Mouse (Mus musculus) MEL (cell line): ENCODE data around the gene Gm20388. TPM values are rescaled to one million over a fixed set of nuclear protein-coding genes. Genes with fewer than 3 reads are reported as not detected.

Experiments
- DNase-seq: peaks from one replicate; pipeline ENCODE4 v3.0.0; 2011; ENCODE audit warnings: low read depth, low spot score
- H3K27ac ChIP-seq: 2 replicates; pipeline ENCODE4 v1.5.1; 2012; ENCODE audit warnings: low read depth, mild to moderate bottlenecking, control low read depth, low read length, moderate library complexity; ENCODE audit not compliant: control insufficient read depth
- H3K27me3 ChIP-seq, 2 experiments: fragments of 150-350 bp in 1 of 2; sonication (generic) in 1 of 2; 2 replicates each; pipeline ENCODE4 v1.6.1; 2012; ENCODE audit warnings: low read length in 2 of 2, mild to moderate bottlenecking in 2 of 2, improper control_type of control experiment in 1 of 2, moderate library complexity in 1 of 2; ENCODE audit not compliant: insufficient read depth in 2 of 2, control insufficient read depth in 1 of 2
- H3K36me3 ChIP-seq, 2 experiments: 2 replicates each; pipeline ENCODE4 v1.6.1; 2012 to 2014; ENCODE audit warnings: low read length in 2 of 2, improper control_type of control experiment in 1 of 2, inconsistent platforms in 1 of 2, mild to moderate bottlenecking in 1 of 2; ENCODE audit not compliant: insufficient read depth in 2 of 2, control insufficient read depth in 1 of 2
- H3K4me1 ChIP-seq, 2 experiments: fragments of 150-350 bp in 1 of 2; sonication (generic) in 1 of 2; 2 replicates each; pipeline ENCODE4 v1.6.1; 2012; ENCODE audit warnings: low read length in 2 of 2, improper control_type of control experiment in 1 of 2, mild to moderate bottlenecking in 1 of 2; ENCODE audit not compliant: insufficient read depth in 2 of 2, control insufficient read depth in 1 of 2
- H3K4me3 ChIP-seq, 2 experiments: fragments of 150-350 bp in 1 of 2; sonication (generic) in 1 of 2; 2 replicates each; pipeline ENCODE4 v1.5.1; 2012; ENCODE audit warnings: low read depth in 2 of 2, low read length in 2 of 2, mild to moderate bottlenecking in 2 of 2, moderate library complexity in 2 of 2, control low read depth in 1 of 2, improper control_type of control experiment in 1 of 2; ENCODE audit not compliant: control insufficient read depth in 1 of 2, insufficient read depth in 1 of 2
- H3K79me2 ChIP-seq: 2 replicates; pipeline ENCODE4 v1.6.1; 2012; ENCODE audit warnings: mild to moderate bottlenecking, low read length, moderate library complexity; ENCODE audit not compliant: control insufficient read depth, poor library complexity, insufficient read depth
- H3K9ac ChIP-seq: 2 replicates; pipeline ENCODE4 v1.6.1; 2012; ENCODE audit warnings: low read depth, mild to moderate bottlenecking, control low read depth, low read length, moderate library complexity; ENCODE audit not compliant: control insufficient read depth, poor library complexity, severe bottlenecking
- H3K9me3 ChIP-seq: fragments of 150-350 bp; sonication (generic); replicated peaks from 2 replicates; pipeline ENCODE4 v1.6.1; 2012; ENCODE audit warnings: mild to moderate bottlenecking, low read length, improper control_type of control experiment, moderate library complexity; ENCODE audit not compliant: insufficient read depth
- BHLHE40 ChIP-seq: IDR thresholded peaks from 2 replicates; pipeline ENCODE4 v1.6.1; 2012; ENCODE audit warnings: low read depth, mild to moderate bottlenecking, inconsistent platforms, low read length, improper control_type of control experiment, borderline replicate concordance
- CHD2 ChIP-seq: IDR thresholded peaks from 2 replicates; pipeline ENCODE4 v1.6.1; 2011; ENCODE audit warnings: low read length, improper control_type of control experiment
- CTCF ChIP-seq, 3 experiments: IDR thresholded peaks in 2 of 3; conservative IDR thresholded peaks in 1 of 3; 2 replicates each; pipeline ENCODE4 v1.5.1; 2011 to 2012; ENCODE audit warnings: low read length in 3 of 3, low read depth in 2 of 3, mild to moderate bottlenecking in 2 of 3, improper control_type of control experiment in 1 of 3, inconsistent platforms in 1 of 3, mixed read lengths in 1 of 3, moderate library complexity in 1 of 3; ENCODE audit not compliant: control insufficient read depth in 1 of 3, insufficient read depth in 1 of 3, poor library complexity in 1 of 3, severe bottlenecking in 1 of 3
- E2F4 ChIP-seq: IDR thresholded peaks from 2 replicates; pipeline ENCODE4 v1.6.1; 2011; ENCODE audit warnings: low read depth, low read length, improper control_type of control experiment, borderline replicate concordance
- ELF1 ChIP-seq: IDR thresholded peaks from 2 replicates; pipeline ENCODE4 v1.6.1; 2014; ENCODE audit warnings: low read depth, mild to moderate bottlenecking, inconsistent platforms, low read length, improper control_type of control experiment, moderate library complexity
- ETS1 ChIP-seq: IDR thresholded peaks from 2 replicates; pipeline ENCODE4 v1.6.1; 2012; ENCODE audit warnings: low read depth, mild to moderate bottlenecking, inconsistent platforms, low read length, improper control_type of control experiment, moderate library complexity
- GATA1 ChIP-seq: IDR thresholded peaks from 2 replicates; pipeline ENCODE4 v1.6.1; 2011; ENCODE audit warnings: low read depth, low read length, improper control_type of control experiment
- HCFC1 ChIP-seq: IDR thresholded peaks from 2 replicates; pipeline ENCODE4 v1.6.1; 2012; ENCODE audit warnings: low read depth, mild to moderate bottlenecking, inconsistent platforms, low read length, improper control_type of control experiment, moderate library complexity
- KAT2A ChIP-seq: conservative IDR thresholded peaks from 2 replicates; pipeline ENCODE4 v1.6.1; 2012; ENCODE audit warnings: low read depth, low read length, improper control_type of control experiment, inconsistent platforms
- MAX ChIP-seq: IDR thresholded peaks from 2 replicates; pipeline ENCODE4 v1.6.1; 2011; ENCODE audit warnings: low read length, improper control_type of control experiment
- MAZ ChIP-seq: IDR thresholded peaks from 2 replicates; pipeline ENCODE4 v1.6.1; 2012; ENCODE audit warnings: low read depth, mild to moderate bottlenecking, inconsistent platforms, low read length, improper control_type of control experiment
- MXI1 ChIP-seq: IDR thresholded peaks from 2 replicates; pipeline ENCODE4 v1.6.1; 2011; ENCODE audit warnings: mild to moderate bottlenecking, low read depth, low read length, improper control_type of control experiment
- MYC ChIP-seq: IDR thresholded peaks from 2 replicates; pipeline ENCODE4 v1.6.1; 2011; ENCODE audit warnings: low read depth, mild to moderate bottlenecking, low read length, improper control_type of control experiment, moderate library complexity
- NRF1 ChIP-seq: IDR thresholded peaks from 2 replicates; pipeline ENCODE4 v1.6.1; 2014; ENCODE audit warnings: low read depth, mild to moderate bottlenecking, inconsistent platforms, low read length, improper control_type of control experiment, moderate library complexity; ENCODE audit not compliant: poor library complexity, insufficient read depth, severe bottlenecking
- POLR2A ChIP-seq, 2 experiments: IDR thresholded peaks; 2 replicates each; pipeline ENCODE4 v1.6.1; 2011 to 2012; ENCODE audit warnings: low read length in 2 of 2, mild to moderate bottlenecking in 2 of 2, control low read depth in 1 of 2, improper control_type of control experiment in 1 of 2, low read depth in 1 of 2, moderate library complexity in 1 of 2; ENCODE audit not compliant: control insufficient read depth in 1 of 2, insufficient read depth in 1 of 2, poor library complexity in 1 of 2
- POLR2AphosphoS5 ChIP-seq: IDR thresholded peaks from 2 replicates; pipeline ENCODE4 v1.6.1; 2012; ENCODE audit warnings: low read depth, borderline replicate concordance, mild to moderate bottlenecking, inconsistent platforms, low read length, moderate library complexity, mixed read lengths
- RAD21 ChIP-seq: IDR thresholded peaks from 2 replicates; pipeline ENCODE4 v1.6.1; 2011; ENCODE audit warnings: mild to moderate bottlenecking, low read depth, low read length, improper control_type of control experiment
- RCOR1 ChIP-seq: IDR thresholded peaks from 2 replicates; pipeline ENCODE4 v1.6.1; 2012; ENCODE audit warnings: low read depth, mild to moderate bottlenecking, inconsistent platforms, low read length, improper control_type of control experiment
- SIN3A ChIP-seq: IDR thresholded peaks from 2 replicates; pipeline ENCODE4 v1.6.1; 2012; ENCODE audit warnings: low read length, improper control_type of control experiment, inconsistent platforms
- SMC3 ChIP-seq: IDR thresholded peaks from 2 replicates; pipeline ENCODE4 v1.6.1; 2011; ENCODE audit warnings: low read depth, low read length, improper control_type of control experiment
- TCF12 ChIP-seq: IDR thresholded peaks from 2 replicates; pipeline ENCODE4 v1.6.1; 2014; ENCODE audit warnings: low read depth, mild to moderate bottlenecking, inconsistent platforms, low read length, improper control_type of control experiment, moderate library complexity
- USF1 ChIP-seq: IDR thresholded peaks from 2 replicates; pipeline ENCODE4 v1.6.1; 2014; ENCODE audit warnings: low read depth, mild to moderate bottlenecking, inconsistent platforms, low read length, improper control_type of control experiment, moderate library complexity
- ZC3H11A ChIP-seq: IDR thresholded peaks from 2 replicates; pipeline ENCODE4 v1.6.1; 2012; ENCODE audit warnings: low read depth, mild to moderate bottlenecking, inconsistent platforms, low read length, improper control_type of control experiment
- ZMIZ1 ChIP-seq: IDR thresholded peaks from 2 replicates; pipeline ENCODE4 v1.6.1; 2012; ENCODE audit warnings: low read depth, mild to moderate bottlenecking, inconsistent platforms, low read length, improper control_type of control experiment, moderate library complexity
- ZNF384 ChIP-seq: IDR thresholded peaks from 2 replicates; pipeline ENCODE4 v1.6.1; 2012; ENCODE audit warnings: low read depth, mild to moderate bottlenecking, inconsistent platforms, low read length, improper control_type of control experiment
- polyA plus RNA-seq, 2 experiments: library from polyadenylated mRNA; stranded (reverse) in 1 of 2; unstranded in 1 of 2; fragments of >175 nt in 1 of 2; fragments of >200 nt in 1 of 2; gene quantifications; 2 replicates each; pipeline versions ENCODE4 v1.2.1 to v1.2.4; 2012; ENCODE audit warnings: low replicate concordance in 2 of 2, low read depth in 1 of 2; ENCODE audit not compliant: insufficient read length in 2 of 2, insufficient read depth in 1 of 2, missing spikeins in 1 of 2
- total RNA-seq: library from RNA; depleted of rRNA; stranded (reverse); fragments of 300-350 nt; gene quantifications from 2 replicates; pipeline ENCODE4 v1.2.3, GENCODE M21; 2012

Gene Gm20388
- total and polyA plus RNA-seq, 3 experiments, result 11.1 to 17.8 TPM; not detected in 1

- H3K27ac ChIP-seq, result no peak overlapping the region
- no peaks in the 10 kb centered on the region for H3K9me3 ChIP-seq
- H3K9ac ChIP-seq, result no peak overlapping the region
- TF ChIP-seq CTCF (IDR thresholded peaks at IDR 0.05 in 2 of 3, conservative IDR thresholded peaks at IDR 0.05 in 1 of 3; ENCODE audit: control insufficient read depth in 1 of 3, insufficient read depth in 1 of 3, low read depth in 2 of 3, low read length in 3 of 3, poor library complexity in 1 of 3, severe bottlenecking in 1 of 3) (no peak), CHD2 (no peak), E2F4 (no peak), NRF1 (no peak), ZC3H11A (no peak), MXI1 (no peak), RCOR1 (no peak), ZMIZ1 (no peak), POLR2A (IDR thresholded peaks at IDR 0.05; ENCODE audit: control insufficient read depth in 1 of 2, insufficient read depth in 1 of 2, low read depth in 1 of 2, low read length in 2 of 2, poor library complexity in 1 of 2) (no peak; a peak in 1 of 4 replicates), TCF12 (no peak), POLR2AphosphoS5 (no peak)
- no peak for DNase-seq
- no peak overlapping the region for H3K4me3 ChIP-seq
- H3K4me1 ChIP-seq, result peaks cover 2 to 18% of the 10 kb centered on the region in 2 experiments
- no peaks in the 10 kb centered on the region for H3K27me3 ChIP-seq
- peaks cover 86% of the 10 kb centered on the region for H3K79me2 ChIP-seq
- peaks cover 5 to 23% of the 10 kb centered on the region in 2 experiments; a peak in 3 of 4 replicates for H3K36me3 ChIP-seq
These were observed 623.4 kb downstream of the Gm20388 start for GRCm38 (mm10) chr8:120534080-120534479.

- H3K9ac ChIP-seq, result no peak overlapping the region
- peak overlapping the region; percentile 6; the same call in 1 of the 2 replicates for H3K27ac ChIP-seq
- H3K4me3 ChIP-seq, result no peak overlapping the region
- H3K27me3 ChIP-seq, result no peaks in the 10 kb centered on the region
- H3K36me3 ChIP-seq, result peaks cover 5 to 27% of the 10 kb centered on the region in 2 experiments; a peak in 3 of 4 replicates
- peaks cover 88% of the 10 kb centered on the region for H3K79me2 ChIP-seq
- TF ChIP-seq ELF1, result 0 out of 2 replicates have a peak, but pooled peaks have one; percentile 30
- no peak for TF ChIP-seq KAT2A
- peak; percentile 95 to 99 (median 96) for TF ChIP-seq CTCF (IDR thresholded peaks at IDR 0.05 in 2 of 3, conservative IDR thresholded peaks at IDR 0.05 in 1 of 3; ENCODE audit: control insufficient read depth in 1 of 3, insufficient read depth in 1 of 3, low read depth in 2 of 3, low read length in 3 of 3, poor library complexity in 1 of 3, severe bottlenecking in 1 of 3)
- peak; percentile 95 for TF ChIP-seq RAD21
- 0 out of 2 replicates have a peak, but pooled peaks have one; percentile 16 for TF ChIP-seq HCFC1
- no peak for TF ChIP-seq ETS1
- TF ChIP-seq USF1, result no peak
- TF ChIP-seq SIN3A, result peak; percentile 85
- peak; percentile 49; the same call in 1 of the 2 replicates for TF ChIP-seq MYC
- 0 out of 2 replicates have a peak, but pooled peaks have one; percentile 19 for TF ChIP-seq MAX
- no peak for TF ChIP-seq GATA1
- TF ChIP-seq MAZ, result peak; percentile 88; the same call in 1 of the 2 replicates
- no peak for TF ChIP-seq ZMIZ1
- peak; percentile 39; the same call in 1 of the 2 replicates for TF ChIP-seq TCF12
- peak; percentile 93 for TF ChIP-seq ZC3H11A
- 0 out of 2 replicates have a peak, but pooled peaks have one; percentile 21 for TF ChIP-seq BHLHE40
- TF ChIP-seq ZNF384, result peak; percentile 73
- TF ChIP-seq MXI1, result peak; percentile 56; the same call in 1 of the 2 replicates
- peak; percentile 94 for TF ChIP-seq SMC3
- peak; percentile 87 for DNase-seq
- H3K9me3 ChIP-seq, result no peaks in the 10 kb centered on the region
- H3K4me1 ChIP-seq, result peaks cover 2 to 22% of the 10 kb centered on the region in 2 experiments
These were observed 624.1 kb downstream of the Gm20388 start for GRCm38 (mm10) chr8:120534504-120535368.
